Mouse (Mus musculus): Measurements from ENCODE around the gene Mdp1.

The Mdp1 gene

DNA sequence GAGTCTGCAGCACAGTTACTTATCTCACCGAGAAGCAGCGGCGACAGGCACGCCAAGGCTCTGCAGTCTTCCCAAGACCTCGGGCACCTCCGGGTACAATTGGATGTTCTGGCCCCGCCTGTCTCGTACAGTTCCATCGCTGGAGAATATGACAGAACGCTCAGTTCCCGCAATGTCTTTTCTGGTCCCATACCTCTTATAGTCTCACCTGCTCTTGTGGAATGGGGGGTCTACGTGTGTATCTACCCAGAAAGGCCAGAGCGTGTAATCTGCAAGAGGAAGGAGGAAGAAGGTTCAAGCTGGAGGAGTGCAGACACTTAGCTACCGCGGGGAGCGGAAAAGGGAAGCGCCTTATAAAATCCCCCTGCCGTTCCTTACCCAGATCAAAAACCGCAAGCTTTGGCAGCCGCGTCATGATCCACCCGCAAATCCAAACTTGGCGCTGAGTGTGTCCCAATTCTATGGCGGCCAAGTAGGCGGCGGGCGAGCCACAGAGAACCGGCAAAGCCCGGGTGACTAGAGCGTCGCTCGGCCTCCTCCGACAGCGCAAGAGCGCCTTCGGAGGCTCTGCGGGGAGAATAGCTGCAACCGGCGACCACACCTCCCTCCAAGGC lies at the start of gene Mdp1:
Gene Mdp1, minus strand, starts transcription at position 549 of the 614 bp plus-strand sequence.
- DNase-seq (ENCODE audit: low spot score) = peak; percentile 64

DNA sequence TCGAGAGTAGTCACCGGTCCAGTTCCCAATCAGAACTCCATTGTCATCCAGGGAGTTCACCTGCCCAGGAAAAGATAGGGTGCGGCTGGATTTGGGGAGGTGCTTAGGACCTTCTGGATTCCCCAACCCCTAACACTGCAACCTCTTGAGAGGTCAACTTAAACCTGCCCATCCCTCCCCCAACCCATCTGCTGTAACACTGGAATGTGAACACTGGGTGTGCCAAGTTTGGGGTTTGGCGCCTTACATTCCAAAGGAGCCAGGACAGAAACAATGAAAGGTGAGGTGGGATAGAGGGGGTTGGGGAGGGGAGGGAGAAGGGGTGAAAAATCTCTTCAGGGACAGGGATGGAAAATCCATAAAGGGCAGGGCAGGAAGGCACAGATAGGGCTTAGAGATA lies 49.2 kb upstream of the Mdp1 start:
- no peak for DNase-seq (ENCODE audit: low spot score)

DNA sequence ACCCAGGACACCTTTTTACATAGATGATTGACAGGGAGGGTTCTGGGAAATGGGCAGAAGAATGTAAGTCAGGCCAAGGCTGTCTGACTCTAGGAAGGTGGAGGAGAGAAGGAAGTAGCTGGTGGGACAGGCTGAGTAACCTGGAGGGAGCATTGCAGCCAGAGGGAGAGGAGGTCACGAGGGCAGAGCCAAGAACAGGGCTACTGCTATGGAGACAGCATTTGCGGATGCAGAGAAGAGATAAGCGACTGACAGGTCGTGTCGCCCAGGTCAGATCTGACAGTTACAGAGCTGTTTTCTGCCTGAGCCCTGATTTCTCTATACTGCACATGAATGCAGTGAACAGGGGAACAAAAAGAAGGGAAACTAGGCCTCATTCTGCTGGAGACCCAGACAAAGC lies 47.1 kb upstream of the Mdp1 start:
- DNase-seq (ENCODE audit: low spot score) = no peak

DNA sequence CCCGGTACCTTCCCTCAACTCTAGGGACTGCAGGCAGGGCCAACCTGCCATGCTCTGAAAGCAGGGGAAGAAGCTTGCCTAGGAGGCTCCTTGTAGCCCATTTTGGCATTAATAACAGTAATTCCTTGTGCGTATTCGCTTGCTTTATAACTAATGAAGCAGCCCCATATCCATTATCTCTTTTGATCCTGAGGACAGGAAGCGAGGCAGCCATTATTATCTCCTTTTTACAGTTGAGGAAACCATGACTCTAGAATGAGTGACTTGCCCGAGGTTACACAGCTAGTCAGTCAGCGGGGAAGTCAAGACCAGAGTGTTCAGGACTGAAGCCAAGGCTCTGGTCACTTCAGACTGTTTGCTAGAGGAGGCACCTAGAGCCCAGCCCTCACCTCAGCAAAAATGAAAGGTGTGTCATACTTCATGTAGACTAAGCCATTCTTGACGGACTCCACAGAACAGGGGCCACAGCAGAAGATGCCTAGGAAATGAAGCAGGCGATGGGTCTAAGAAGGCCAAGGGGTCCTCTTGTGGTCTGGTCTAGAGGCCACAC lies 45.8 kb upstream of the Mdp1 start:
- DNase-seq (ENCODE audit: low spot score) = no peak

- DNase-seq (ENCODE audit: low spot score) = no peak
Measured at GRCm38 (mm10) chr14:55702761-55703160, 42.5 kb upstream of the Mdp1 start.

DNA sequence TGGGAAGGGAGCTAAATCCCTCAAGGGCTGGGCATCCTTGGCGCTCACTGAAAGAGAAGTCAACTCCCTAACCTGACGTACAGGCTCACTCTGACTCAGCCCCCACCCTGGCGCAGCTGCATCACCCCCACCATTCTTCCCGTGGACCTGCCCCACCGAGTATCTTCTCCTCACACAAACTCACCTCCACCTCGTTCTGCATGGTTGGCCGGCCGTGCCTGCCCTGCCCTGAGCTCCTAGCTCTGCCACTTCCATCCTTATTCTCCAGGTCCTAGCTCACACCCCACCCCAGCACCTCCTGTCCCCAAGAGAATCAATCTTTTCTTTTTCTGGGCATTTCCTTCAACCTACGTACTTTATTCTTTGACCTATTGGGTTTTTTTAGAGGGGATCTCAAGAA lies 40.8 kb upstream of the Mdp1 start:
- no peak for DNase-seq (ENCODE audit: low spot score)

- DNase-seq (ENCODE audit: low spot score) = no peak
Measured at GRCm38 (mm10) chr14:55697226-55697625, 36.9 kb upstream of the Mdp1 start.

GRCm38 (mm10) chr14:55689433-55689832 lies 29.1 kb upstream of the Mdp1 start:
- DNase-seq (ENCODE audit: low spot score) = no peak

- DNase-seq (ENCODE audit: low spot score) = no peak
Measured at GRCm38 (mm10) chr14:55682118-55682493, 21.8 kb upstream of the Mdp1 start.

DNA sequence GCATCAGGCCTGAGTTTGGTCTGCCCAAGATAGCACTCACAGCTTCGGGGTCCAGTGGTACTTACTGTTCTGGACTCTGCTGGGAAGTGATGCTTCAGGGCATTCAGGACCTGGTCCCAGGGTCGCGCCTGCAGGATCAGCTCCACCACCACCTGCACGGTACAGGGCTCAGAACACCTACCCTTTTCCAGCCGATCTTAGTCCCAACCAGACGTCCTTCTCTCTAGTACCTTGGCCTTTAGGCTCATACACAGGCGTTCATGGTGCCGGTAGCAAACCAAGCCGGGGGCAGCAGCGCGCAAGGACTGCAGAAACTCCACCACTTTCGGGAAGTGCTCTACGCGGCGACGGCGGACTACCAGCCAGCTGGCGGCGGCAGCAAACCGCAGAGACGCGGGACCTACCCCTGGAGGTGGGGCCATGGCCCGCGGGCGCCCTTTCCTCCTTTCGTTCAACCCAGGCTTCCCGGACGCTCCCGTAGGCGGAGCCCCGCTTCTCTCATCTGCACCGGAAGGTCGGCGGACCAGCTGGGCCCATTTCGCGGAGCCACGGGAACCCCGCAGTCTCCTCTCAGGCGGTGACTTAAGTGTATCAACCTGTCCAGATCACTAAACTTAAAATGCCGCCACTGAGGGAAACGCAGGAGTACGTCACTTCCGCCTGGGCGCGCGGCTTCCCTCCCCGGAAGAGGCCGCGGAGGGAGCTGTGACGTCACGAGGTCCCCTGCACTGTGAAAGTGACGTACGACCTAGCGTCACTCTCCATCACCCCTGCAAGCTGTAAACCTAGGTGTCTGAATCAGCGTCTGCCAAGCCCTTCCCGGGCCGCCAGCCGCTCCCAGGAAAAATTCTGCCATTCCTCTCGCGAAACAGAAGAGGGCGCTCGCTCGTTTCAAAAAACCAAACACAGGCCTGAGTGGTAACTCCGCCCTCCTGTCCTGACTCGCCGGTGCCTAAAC lies 21.1 kb upstream of the Mdp1 start, which contains the start of gene Tinf2:
Gene Tinf2, minus strand, starts transcription at position 661 of the 958 bp plus-strand sequence.
- DNase-seq (ENCODE audit: low spot score) = peak; percentile 96

- DNase-seq (ENCODE audit: low spot score) = no peak
Measured at GRCm38 (mm10) chr14:55677615-55678014, 17.3 kb upstream of the Mdp1 start.

GRCm38 (mm10) chr14:55672741-55673060 lies 12.4 kb upstream of the Mdp1 start:
- no peak for DNase-seq (ENCODE audit: low spot score)

- DNase-seq (ENCODE audit: low spot score) = peak; percentile 92
Measured at GRCm38 (mm10) chr14:55671833-55672740, 11.8 kb upstream of the Mdp1 start, which contains the start of the genes Gmpr2 and Nedd8. Gmpr2 (plus strand) TSS chr14:55671941. Nedd8 (minus strand) TSS chr14:55672124.

- peak; percentile 33 for DNase-seq (ENCODE audit: low spot score)
Measured at GRCm38 (mm10) chr14:55671486-55671832, 11.2 kb upstream of the Mdp1 start.

- DNase-seq (ENCODE audit: low spot score) = no peak
Measured at GRCm38 (mm10) chr14:55660636-55661035, 328 bp upstream of the Mdp1 start.

GRCm38 (mm10) chr14:55658011-55658410 lies 2.3 kb downstream of the Mdp1 start:
- DNase-seq (ENCODE audit: low spot score) = no peak

- no peak for DNase-seq (ENCODE audit: low spot score)
Measured at GRCm38 (mm10) chr14:55656935-55657334, 3.4 kb downstream of the Mdp1 start.

DNA sequence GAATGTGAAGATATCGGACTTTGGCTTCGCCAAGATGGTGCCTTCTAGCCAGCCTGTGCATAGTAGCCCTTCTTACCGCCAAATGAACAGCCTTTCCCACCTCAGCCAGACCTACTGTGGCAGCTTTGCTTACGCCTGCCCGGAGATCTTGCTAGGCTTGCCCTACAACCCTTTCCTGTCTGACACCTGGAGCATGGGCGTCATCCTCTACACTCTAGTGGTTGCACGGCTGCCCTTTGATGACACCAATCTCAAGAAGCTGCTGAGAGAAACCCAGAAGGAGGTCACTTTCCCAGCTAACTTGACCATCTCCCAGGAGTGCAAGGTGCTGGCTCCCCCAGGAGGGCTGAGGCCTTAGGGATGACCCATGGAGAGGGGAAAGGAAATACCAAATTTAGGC lies 8.8 kb downstream of the Mdp1 start:
- DNase-seq (ENCODE audit: low spot score) = no peak

GRCm38 (mm10) chr14:55649884-55650283 lies 10.4 kb downstream of the Mdp1 start, which contains the start of gene Tssk4:
Tssk4 (plus strand) TSS chr14:55650184.
- no peak for DNase-seq (ENCODE audit: low spot score)

- no peak for DNase-seq (ENCODE audit: low spot score)
Measured at GRCm38 (mm10) chr14:55644261-55644888, 15.9 kb downstream of the Mdp1 start.
